Mouse (Mus musculus): ENCODE measurements around the gene Dnal4. TPM values are rescaled to one million over a fixed set of nuclear protein-coding genes. Genes with fewer than 3 reads are reported as not detected.

Dnal4 gene
- polyA plus RNA-seq, 1 experiment from 2014 or later = 101 TPM

DNA sequence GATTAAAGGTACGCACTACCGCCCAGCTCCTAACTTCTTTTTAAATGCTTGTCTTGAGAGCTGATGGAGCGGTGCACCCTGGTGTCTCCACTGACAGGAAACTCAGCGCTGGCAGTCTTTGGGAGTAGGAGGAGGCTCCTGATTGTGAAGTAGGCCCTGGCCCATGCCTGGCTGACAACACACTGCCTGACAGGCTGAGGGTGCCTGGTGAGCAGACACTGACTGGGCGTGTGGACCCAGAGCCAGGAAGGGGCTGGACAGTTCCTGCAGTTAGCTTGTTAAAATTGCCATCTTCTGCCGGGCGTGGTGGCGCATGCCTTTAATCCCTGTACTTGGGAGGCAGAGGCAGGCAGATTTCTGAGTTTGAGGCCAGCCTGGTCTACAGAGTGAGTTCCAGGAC, 27.4 kb downstream of the Dnal4 start:
- DNase-seq (ENCODE audit: low spot score) (no peak), ATAC-seq (no peak)
- no peak overlapping the region for H3K9ac ChIP-seq (ENCODE audit: low read length)
- no peak overlapping the region for H3K4me2 ChIP-seq (ENCODE audit: low read length)
- WGBS = 92% methylated on average over 8 of the region's 8 CpGs
- H3K4me3 ChIP-seq (ENCODE audit: low read depth, low read length) = no peak overlapping the region
- no peaks in the 10 kb centered on the region for H3K36me3 ChIP-seq (ENCODE audit: control insufficient read depth, insufficient read depth, low read length)
- H3K27ac ChIP-seq (ENCODE audit: low read depth, low read length) = no peak overlapping the region
- H3K4me1 ChIP-seq (ENCODE audit: control insufficient read depth, insufficient read depth, low read length) = no peaks in the 10 kb centered on the region
- no peaks in the 10 kb centered on the region for H3K9me3 ChIP-seq (replicated peaks; ENCODE audit: control insufficient read depth, low read length)
- no peaks in the 10 kb centered on the region for H3K27me3 ChIP-seq (replicated peaks; ENCODE audit: control insufficient read depth, insufficient read depth, low read length)

DNA sequence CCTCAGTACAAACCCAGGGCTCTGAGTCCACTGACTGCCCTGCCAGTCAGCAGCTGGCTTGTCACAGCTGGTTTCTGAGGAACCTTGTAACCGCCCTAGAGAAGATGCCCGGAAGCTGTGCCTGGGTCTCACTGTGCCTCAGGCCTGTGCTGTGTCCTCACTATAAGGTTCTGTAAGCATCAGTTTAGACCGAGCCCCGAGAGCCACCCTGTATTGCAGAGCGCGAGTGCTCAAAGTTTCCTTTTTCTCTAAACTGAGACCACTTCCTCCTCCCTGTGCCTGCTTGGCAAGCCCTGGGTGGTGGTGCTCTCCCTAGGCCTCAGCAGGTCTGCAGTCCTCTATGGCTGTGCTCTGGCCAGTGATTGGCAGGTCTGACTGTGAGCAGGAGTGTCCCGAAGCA, 28.5 kb downstream of the Dnal4 start:
- ATAC-seq (no peak), DNase-seq (ENCODE audit: low spot score) (no peak)
- H3K9me3 ChIP-seq (replicated peaks; ENCODE audit: control insufficient read depth, low read length) = no peaks in the 10 kb centered on the region
- H3K4me1 ChIP-seq (ENCODE audit: control insufficient read depth, insufficient read depth, low read length) = no peaks in the 10 kb centered on the region
- no peak overlapping the region for H3K27ac ChIP-seq (ENCODE audit: low read depth, low read length)
- no peaks in the 10 kb centered on the region for H3K27me3 ChIP-seq (replicated peaks; ENCODE audit: control insufficient read depth, insufficient read depth, low read length)
- no peak overlapping the region for H3K9ac ChIP-seq (ENCODE audit: low read length)
- H3K36me3 ChIP-seq (ENCODE audit: control insufficient read depth, insufficient read depth, low read length) = no peaks in the 10 kb centered on the region
- no peak overlapping the region for H3K4me3 ChIP-seq (ENCODE audit: low read depth, low read length)
- 94% methylated on average over 7 of the region's 7 CpGs for WGBS
- no peak overlapping the region for H3K4me2 ChIP-seq (ENCODE audit: low read length)

- H3K9ac ChIP-seq (ENCODE audit: low read length) = no peak overlapping the region
- ATAC-seq = peak; percentile 29; the same call in 1 of the 2 replicates
- peak; percentile 51 for DNase-seq (ENCODE audit: low spot score)
- H3K4me1 ChIP-seq (ENCODE audit: control insufficient read depth, insufficient read depth, low read length) = peaks cover 3% of the 10 kb centered on the region; the same call in 1 of the 2 replicates
- H3K36me3 ChIP-seq (ENCODE audit: control insufficient read depth, insufficient read depth, low read length) = no peaks in the 10 kb centered on the region
- no peaks in the 10 kb centered on the region for H3K27me3 ChIP-seq (replicated peaks; ENCODE audit: control insufficient read depth, insufficient read depth, low read length)
- H3K4me2 ChIP-seq (ENCODE audit: low read length) = no peak overlapping the region
- H3K4me3 ChIP-seq (ENCODE audit: low read depth, low read length) = no peak overlapping the region
- H3K9me3 ChIP-seq (replicated peaks; ENCODE audit: control insufficient read depth, low read length) = no peaks in the 10 kb centered on the region
- WGBS = 52% methylated on average over 11 of the region's 11 CpGs
- H3K27ac ChIP-seq (ENCODE audit: low read depth, low read length) = no peak overlapping the region
Observed at GRCm38 (mm10) chr15:79747998-79748397, 29.7 kb downstream of the Dnal4 start.

DNA sequence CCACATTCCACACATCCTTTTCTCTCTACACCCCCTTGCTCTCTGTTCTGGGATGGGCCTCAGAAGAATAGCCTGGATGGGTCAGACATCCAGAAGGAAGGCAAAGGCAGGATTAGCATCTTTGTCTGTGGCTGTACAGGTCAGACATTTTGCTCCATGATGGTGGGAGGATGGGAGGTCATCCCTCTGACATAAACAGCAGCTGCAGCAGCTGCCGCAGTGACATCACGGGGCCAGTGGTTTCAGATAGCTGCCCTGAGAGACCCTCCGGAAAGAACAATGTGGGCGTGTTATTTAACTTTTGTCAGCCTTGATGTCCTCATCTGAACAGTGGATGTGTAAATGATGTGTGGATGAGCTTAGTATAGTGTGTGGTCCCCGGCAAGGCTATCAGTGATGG, 31.8 kb downstream of the Dnal4 start:
- 90% methylated on average over 5 of the region's 5 CpGs for WGBS
- Histone ChIP-seq H3K27ac (ENCODE audit: low read depth, low read length) (no peak overlapping the region), H3K4me3 (ENCODE audit: low read depth, low read length) (no peak overlapping the region), H3K9ac (ENCODE audit: low read length) (no peak overlapping the region), H3K27me3 (replicated peaks; ENCODE audit: control insufficient read depth, insufficient read depth, low read length) (no peaks in the 10 kb centered on the region), H3K4me1 (ENCODE audit: control insufficient read depth, insufficient read depth, low read length) (peaks cover 10% of the 10 kb centered on the region), H3K4me2 (ENCODE audit: low read length) (no peak overlapping the region), H3K36me3 (ENCODE audit: control insufficient read depth, insufficient read depth, low read length) (no peaks in the 10 kb centered on the region), H3K9me3 (replicated peaks; ENCODE audit: control insufficient read depth, low read length) (no peaks in the 10 kb centered on the region)
- ATAC-seq = no peak
- DNase-seq (ENCODE audit: low spot score) = no peak

DNA sequence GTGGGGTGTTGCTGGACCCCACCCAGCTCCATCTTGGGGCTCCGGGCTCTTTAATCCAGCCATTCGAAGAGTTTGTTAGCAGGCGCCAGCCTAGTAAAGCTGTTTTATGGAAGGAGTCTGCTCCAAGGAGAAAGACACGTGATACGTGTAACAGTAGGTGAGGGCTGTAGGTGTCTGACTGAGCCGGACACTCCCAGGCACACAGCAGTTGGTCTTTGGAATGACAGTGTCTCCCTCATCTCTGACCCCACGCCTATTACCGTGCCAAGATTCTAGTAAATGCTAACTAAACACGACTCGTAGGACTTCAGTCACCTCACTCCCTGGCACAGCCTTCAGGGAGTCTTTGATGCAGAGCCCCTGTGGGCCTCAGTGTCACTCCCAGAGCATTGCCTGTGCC, 32.3 kb downstream of the Dnal4 start:
- Histone ChIP-seq H3K4me1 (ENCODE audit: control insufficient read depth, insufficient read depth, low read length) (peaks cover 15% of the 10 kb centered on the region), H3K9me3 (replicated peaks; ENCODE audit: control insufficient read depth, low read length) (no peaks in the 10 kb centered on the region), H3K27ac (ENCODE audit: low read depth, low read length) (no peak overlapping the region), H3K4me3 (ENCODE audit: low read depth, low read length) (no peak overlapping the region), H3K36me3 (ENCODE audit: control insufficient read depth, insufficient read depth, low read length) (no peaks in the 10 kb centered on the region), H3K9ac (ENCODE audit: low read length) (no peak overlapping the region), H3K4me2 (ENCODE audit: low read length) (no peak overlapping the region), H3K27me3 (replicated peaks; ENCODE audit: control insufficient read depth, insufficient read depth, low read length) (no peaks in the 10 kb centered on the region)
- WGBS = 88% methylated on average over 10 of the region's 10 CpGs
- ATAC-seq (no peak), DNase-seq (ENCODE audit: low spot score) (no peak)

- no peak overlapping the region for H3K27ac ChIP-seq (ENCODE audit: low read depth, low read length)
- 78% methylated on average over 8 of the region's 8 CpGs for WGBS
- no peaks in the 10 kb centered on the region for H3K27me3 ChIP-seq (replicated peaks; ENCODE audit: control insufficient read depth, insufficient read depth, low read length)
- no peak overlapping the region for H3K9ac ChIP-seq (ENCODE audit: low read length)
- H3K36me3 ChIP-seq (ENCODE audit: control insufficient read depth, insufficient read depth, low read length) = 0 out of 2 replicates have a peak, but pooled peaks cover under 1% of the 10 kb centered on the region
- no peak overlapping the region for H3K4me2 ChIP-seq (ENCODE audit: low read length)
- no peaks in the 10 kb centered on the region for H3K9me3 ChIP-seq (replicated peaks; ENCODE audit: control insufficient read depth, low read length)
- DNase-seq (ENCODE audit: low spot score) (no peak), ATAC-seq (no peak)
- peaks cover 15% of the 10 kb centered on the region for H3K4me1 ChIP-seq (ENCODE audit: control insufficient read depth, insufficient read depth, low read length)
- H3K4me3 ChIP-seq (ENCODE audit: low read depth, low read length) = no peak overlapping the region
Observed at GRCm38 (mm10) chr15:79744742-79745141, 32.9 kb downstream of the Dnal4 start.

DNA sequence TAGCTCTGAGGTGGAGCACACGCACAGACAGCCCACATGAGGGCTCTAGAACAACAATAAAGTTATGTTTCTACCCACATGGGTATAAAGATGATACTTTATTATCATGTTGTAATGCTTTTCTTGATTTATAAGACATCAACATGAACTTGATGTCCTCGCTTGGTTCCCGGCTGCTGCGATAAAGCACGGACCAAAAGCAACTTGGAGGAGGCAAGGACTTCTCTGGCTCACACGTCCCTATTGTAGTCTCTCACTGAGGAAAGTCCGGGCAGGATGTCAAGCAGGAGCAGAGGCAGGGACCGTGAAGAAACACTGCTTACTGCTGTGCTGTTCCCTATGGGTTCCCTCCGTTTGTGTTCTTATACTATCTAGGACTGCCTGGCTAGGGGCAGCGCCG, 33.6 kb downstream of the Dnal4 start:
- Histone ChIP-seq H3K4me3 (ENCODE audit: low read depth, low read length) (no peak overlapping the region), H3K4me1 (ENCODE audit: control insufficient read depth, insufficient read depth, low read length) (peaks cover 15% of the 10 kb centered on the region), H3K9ac (ENCODE audit: low read length) (no peak overlapping the region), H3K36me3 (ENCODE audit: control insufficient read depth, insufficient read depth, low read length) (peaks cover 8% of the 10 kb centered on the region), H3K27ac (ENCODE audit: low read depth, low read length) (no peak overlapping the region), H3K27me3 (replicated peaks; ENCODE audit: control insufficient read depth, insufficient read depth, low read length) (no peaks in the 10 kb centered on the region), H3K4me2 (ENCODE audit: low read length) (no peak overlapping the region), H3K9me3 (replicated peaks; ENCODE audit: control insufficient read depth, low read length) (no peaks in the 10 kb centered on the region)
- ATAC-seq = no peak
- no peak for DNase-seq (ENCODE audit: low spot score)
- WGBS = 92% methylated on average over 11 of the region's 11 CpGs

DNA sequence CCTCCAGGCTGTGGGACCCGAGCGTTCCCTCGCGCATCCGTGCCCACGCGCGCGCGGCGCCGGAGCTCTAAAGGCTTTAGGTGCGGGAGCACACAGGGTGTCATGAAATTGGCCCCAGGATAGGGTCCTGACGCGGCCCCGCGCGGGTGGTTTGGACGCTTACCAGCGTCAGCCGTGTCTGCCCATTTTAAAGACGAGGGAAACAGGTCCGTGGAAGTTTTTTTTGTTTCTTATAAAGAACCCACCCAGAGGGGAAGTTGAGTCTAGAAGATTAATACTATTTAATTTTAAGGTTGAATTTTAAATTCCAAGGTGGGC, 35.0 kb downstream of the Dnal4 start:
- Histone ChIP-seq H3K36me3 (ENCODE audit: control insufficient read depth, insufficient read depth, low read length) (peaks cover 22% of the 10 kb centered on the region), H3K4me3 (ENCODE audit: low read depth, low read length) (peak overlapping the region; percentile 87), H3K9me3 (replicated peaks; ENCODE audit: control insufficient read depth, low read length) (no peaks in the 10 kb centered on the region), H3K9ac (ENCODE audit: low read length) (peak overlapping the region; percentile 92), H3K4me2 (ENCODE audit: low read length) (peak overlapping the region; percentile 55), H3K4me1 (ENCODE audit: control insufficient read depth, insufficient read depth, low read length) (peaks cover 15% of the 10 kb centered on the region), H3K27me3 (replicated peaks; ENCODE audit: control insufficient read depth, insufficient read depth, low read length) (no peaks in the 10 kb centered on the region), H3K27ac (ENCODE audit: low read depth, low read length) (0 out of 2 replicates have a peak overlapping the region, but pooled peaks have one; percentile 14)
- WGBS = 0% methylated on average over 23 of the region's 23 CpGs
- DNase-seq (ENCODE audit: low spot score) = no peak
- no peak for ATAC-seq

DNA sequence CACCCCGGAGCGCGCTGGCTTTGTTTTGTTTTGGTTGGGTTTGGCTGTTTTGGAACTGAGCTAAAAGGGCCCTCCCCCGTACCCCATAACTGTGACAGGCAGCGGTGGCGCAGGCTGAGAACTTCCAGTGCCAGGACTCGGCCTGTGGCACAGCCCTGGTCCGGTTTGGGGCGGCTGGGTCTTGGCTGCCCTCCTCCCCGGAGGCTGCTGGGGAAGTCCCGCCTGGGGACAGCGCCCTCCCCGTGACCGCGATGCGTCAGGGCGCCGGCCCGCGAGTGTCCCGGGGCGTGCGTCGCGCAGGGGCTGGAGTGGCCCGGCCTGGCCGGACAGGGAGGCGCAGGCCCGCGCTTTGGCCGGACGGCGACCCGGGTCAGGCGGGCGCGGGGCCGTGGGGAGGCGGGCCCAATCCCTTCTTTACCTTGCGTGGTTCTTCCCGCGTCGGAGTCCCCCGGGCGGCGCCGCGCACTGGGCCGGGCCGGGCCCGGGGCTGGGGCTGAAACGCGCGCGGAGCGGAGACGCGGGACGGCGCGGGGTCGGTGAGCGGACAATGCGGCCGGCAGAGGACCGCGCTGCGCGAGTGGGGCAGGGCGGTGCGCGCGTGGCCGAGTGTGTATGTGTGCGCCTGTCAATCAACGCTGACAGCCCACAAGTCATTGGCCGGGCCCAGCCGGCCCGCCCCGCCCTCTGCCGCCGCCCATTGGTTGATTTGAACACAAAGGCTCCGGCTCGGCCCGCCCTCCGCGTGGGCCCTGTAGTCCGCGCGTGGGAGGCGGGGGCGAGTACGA, 35.5 kb downstream of the Dnal4 start, which contains the start of gene Sun2:
Gene Sun2 (minus strand): TSS at position 616 of the 785 bp plus-strand sequence.
- H3K36me3 ChIP-seq (ENCODE audit: control insufficient read depth, insufficient read depth, low read length) = peaks cover 27% of the 10 kb centered on the region
- no peaks in the 10 kb centered on the region for H3K27me3 ChIP-seq (replicated peaks; ENCODE audit: control insufficient read depth, insufficient read depth, low read length)
- H3K27ac ChIP-seq (ENCODE audit: low read depth, low read length) = 0 out of 2 replicates have a peak within 1 kb of the TSS, but pooled peaks have one; percentile 14
- peak; percentile 96 for ATAC-seq
- H3K9me3 ChIP-seq (replicated peaks; ENCODE audit: control insufficient read depth, low read length) = no peaks in the 10 kb centered on the region
- peak within 1 kb of the TSS; percentile 92 for H3K9ac ChIP-seq (ENCODE audit: low read length)
- H3K4me2 ChIP-seq (ENCODE audit: low read length) = peak within 1 kb of the TSS; percentile 55
- peak within 1 kb of the TSS; percentile 87 for H3K4me3 ChIP-seq (ENCODE audit: low read depth, low read length)
- peak; percentile 95 for DNase-seq (ENCODE audit: low spot score)
- peaks cover 15% of the 10 kb centered on the region for H3K4me1 ChIP-seq (ENCODE audit: control insufficient read depth, insufficient read depth, low read length)
- WGBS = under 1% methylated on average over 76 of the region's 93 CpGs
